Mouse (Mus musculus) midbrain, embryonic 13.5 days (tissue): ENCODE measurements around the gene Wnt5a. TPM values are rescaled to one million over a fixed set of nuclear protein-coding genes. Genes with fewer than 3 reads are reported as not detected.

Experiments used
- ATAC-seq: fragments of 200-750 bp; cut with Nextera tagmentation; 2 replicates; pipeline ENCODE4 v1.8.0; 2017; ENCODE audit warnings: mild to moderate bottlenecking, moderate TSS enrichment, moderate library complexity
- H3K27ac ChIP-seq: fragments of 300-500 bp; sonication (generic); 2 replicates; pipeline ENCODE4 v1.5.1; 2015; ENCODE audit warnings: inconsistent platforms, mild to moderate bottlenecking, moderate library complexity
- H3K27me3 ChIP-seq: fragments of 300-500 bp; sonication (generic); 2 replicates; pipeline ENCODE4 v1.6.1; 2015; ENCODE audit warnings: mild to moderate bottlenecking, inconsistent platforms
- H3K36me3 ChIP-seq: fragments of 300-500 bp; sonication (generic); 2 replicates; pipeline ENCODE4 v1.6.1; 2015; ENCODE audit warnings: mild to moderate bottlenecking, inconsistent platforms
- H3K4me1 ChIP-seq: fragments of 300-500 bp; sonication (generic); replicated peaks from 2 replicates; pipeline ENCODE4 v1.6.1; 2015; ENCODE audit warnings: inconsistent platforms
- H3K4me2 ChIP-seq: fragments of 300-500 bp; sonication (generic); replicated peaks from 2 replicates; pipeline ENCODE4 v1.6.1; 2015; ENCODE audit warnings: moderate library complexity, mild to moderate bottlenecking, inconsistent platforms
- H3K4me3 ChIP-seq: fragments of 300-500 bp; sonication (generic); replicated peaks from 2 replicates; pipeline ENCODE4 v1.5.1; 2015; ENCODE audit warnings: mild to moderate bottlenecking, inconsistent platforms
- H3K9ac ChIP-seq: fragments of 300-500 bp; sonication (generic); replicated peaks from 2 replicates; pipeline ENCODE4 v1.6.1; 2015; ENCODE audit warnings: mild to moderate bottlenecking, inconsistent platforms
- H3K9me3 ChIP-seq: fragments of 300-500 bp; sonication (generic); 2 replicates; pipeline ENCODE4 v1.6.1; 2016; ENCODE audit warnings: mild to moderate bottlenecking, inconsistent platforms
- WGBS: fragments of 180-500 bp; shearing (Covaris S2); methylation state at CpG from one replicate; pipeline ENCODE4 v1.1.7; 2015; 5-methylcytosine and 5-hydroxymethylcytosine counted together
- polyA plus RNA-seq: library from polyadenylated mRNA; unstranded; fragments of >200 nt; fragmentation: Nextera tagmentation; extraction: Ambion mirVana; gene quantifications from 2 replicates; pipeline ENCODE4 v1.2.1, GENCODE M21; 2015

The Wnt5a gene
- polyA plus RNA-seq, 1 experiment from 2014 or later: 17.9 TPM

GRCm38 (mm10) chr14:28532943-28533342, 28.4 kb downstream of the Wnt5a start:
- Histone ChIP-seq H3K9me3 (no peaks in the 10 kb centered on the region), H3K4me1 (no peaks in the 10 kb centered on the region), H3K36me3 (no peaks in the 10 kb centered on the region), H3K27ac (no peak overlapping the region), H3K4me2 (no peak overlapping the region), H3K27me3 (no peaks in the 10 kb centered on the region), H3K4me3 (no peak overlapping the region), H3K9ac (no peak overlapping the region)
- no peak for ATAC-seq
- WGBS: 93% methylated on average over 11 of the region's 11 CpGs

- H3K4me2 ChIP-seq: no peak overlapping the region
- H3K9me3 ChIP-seq: no peaks in the 10 kb centered on the region
- WGBS: 68% methylated on average over 2 of the region's 2 CpGs
- H3K36me3 ChIP-seq: no peaks in the 10 kb centered on the region
- no peak overlapping the region for H3K27ac ChIP-seq
- H3K4me3 ChIP-seq: no peak overlapping the region
- H3K27me3 ChIP-seq: no peaks in the 10 kb centered on the region
- H3K9ac ChIP-seq: no peak overlapping the region
- no peaks in the 10 kb centered on the region for H3K4me1 ChIP-seq
- no peak for ATAC-seq
Observed at GRCm38 (mm10) chr14:28533876-28534275, 29.3 kb downstream of the Wnt5a start.

DNA sequence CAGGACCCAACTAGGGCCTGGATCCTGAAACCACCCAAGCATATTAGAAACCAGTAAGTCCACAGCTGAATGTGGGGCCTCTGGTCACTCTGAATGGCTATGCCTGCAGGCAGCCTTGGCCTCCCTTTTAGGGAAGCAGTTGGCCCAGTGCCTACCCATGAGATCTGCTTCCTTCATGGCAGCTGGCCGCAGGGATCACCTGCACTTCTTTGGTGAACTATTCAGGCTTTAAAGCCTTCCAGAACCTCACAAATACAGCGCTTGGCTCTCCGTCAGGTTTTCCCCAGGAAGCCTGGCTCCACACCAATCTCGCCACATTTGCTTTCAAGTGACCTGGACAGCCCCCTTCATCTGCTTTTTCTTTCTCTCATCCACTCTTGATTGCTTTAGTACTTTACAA, 31.3 kb downstream of the Wnt5a start:
- Histone ChIP-seq H3K9ac (no peak overlapping the region), H3K36me3 (no peaks in the 10 kb centered on the region), H3K27me3 (no peaks in the 10 kb centered on the region), H3K4me1 (no peaks in the 10 kb centered on the region), H3K9me3 (no peaks in the 10 kb centered on the region), H3K4me3 (no peak overlapping the region), H3K27ac (no peak overlapping the region), H3K4me2 (no peak overlapping the region)
- ATAC-seq: no peak
- 77% methylated on average over 4 of the region's 4 CpGs for WGBS

GRCm38 (mm10) chr14:28539577-28539976, 35.0 kb downstream of the Wnt5a start:
- Histone ChIP-seq H3K27me3 (no peaks in the 10 kb centered on the region), H3K4me2 (no peak overlapping the region), H3K36me3 (no peaks in the 10 kb centered on the region), H3K4me1 (no peaks in the 10 kb centered on the region), H3K9ac (no peak overlapping the region), H3K9me3 (no peaks in the 10 kb centered on the region), H3K27ac (no peak overlapping the region), H3K4me3 (no peak overlapping the region)
- ATAC-seq: no peak
- 86% methylated on average over 6 of the region's 6 CpGs for WGBS

- H3K9ac ChIP-seq: no peak overlapping the region
- no peak for ATAC-seq
- H3K9me3 ChIP-seq: no peaks in the 10 kb centered on the region
- no peaks in the 10 kb centered on the region for H3K36me3 ChIP-seq
- H3K27me3 ChIP-seq: no peaks in the 10 kb centered on the region
- no peak overlapping the region for H3K4me2 ChIP-seq
- H3K4me1 ChIP-seq: no peaks in the 10 kb centered on the region
- H3K4me3 ChIP-seq: no peak overlapping the region
- no peak overlapping the region for H3K27ac ChIP-seq
- WGBS: 55% methylated on average over 4 of the region's 4 CpGs
Observed at GRCm38 (mm10) chr14:28542117-28542741, 37.7 kb downstream of the Wnt5a start.

DNA sequence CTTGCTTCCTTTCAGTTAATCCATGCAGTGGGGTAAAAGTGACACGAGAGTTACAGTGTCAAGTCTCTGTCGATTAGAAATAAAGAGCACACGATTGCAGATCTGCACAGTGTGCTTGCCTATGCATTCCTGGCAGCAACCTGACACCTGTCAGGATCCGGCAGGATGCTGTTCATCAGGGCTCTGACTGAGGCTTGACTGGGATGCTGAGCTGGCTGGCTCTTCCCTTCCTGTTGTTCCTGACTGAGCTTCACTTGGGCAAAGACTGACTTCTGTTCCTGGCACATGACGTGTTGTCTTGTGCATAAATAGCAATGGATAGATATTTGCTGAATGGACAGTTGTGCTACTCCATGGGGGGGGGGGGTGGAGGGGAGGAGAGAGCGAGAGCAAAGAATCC, 57.3 kb downstream of the Wnt5a start:
- Histone ChIP-seq H3K27ac (no peak overlapping the region), H3K4me3 (no peak overlapping the region), H3K9me3 (no peaks in the 10 kb centered on the region), H3K4me1 (no peaks in the 10 kb centered on the region), H3K9ac (no peak overlapping the region), H3K27me3 (no peaks in the 10 kb centered on the region), H3K4me2 (no peak overlapping the region), H3K36me3 (no peaks in the 10 kb centered on the region)
- 70% methylated on average over 6 of the region's 6 CpGs for WGBS
- no peak for ATAC-seq
